Mouse (Mus musculus): ENCODE measurements at regions not wholly inside any gene's neighbourhood (a gene's known extent, or its start where the extent isn't known, plus 50 kb on each side); places are given as distances from the start of the nearest gene placed in this dataset.

GRCm38 (mm10) chr8:12064664-12065063 lies 214.0 kb upstream of the A230072I06Rik start:
- TF ChIP-seq CTCF (IDR thresholded peaks at IDR 0.05; ENCODE audit: control insufficient read depth, insufficient read depth, insufficient read length), result no peak
- TF ChIP-seq MAX (IDR thresholded peaks at IDR 0.05), result no peak
- TF ChIP-seq CEBPB (IDR thresholded peaks at IDR 0.05; ENCODE audit: low read depth), result no peak
- TF ChIP-seq MYOG (IDR thresholded peaks at IDR 0.05; ENCODE audit: control insufficient read depth, extremely low read depth, insufficient read length), result no peak
